Mouse (Mus musculus) kidney, embryonic 14.5 days (tissue): ENCODE measurements around the gene Defb3. TPM values are rescaled to one million over a fixed set of nuclear protein-coding genes. Genes with fewer than 3 reads are reported as not detected.
"Not testable (repeated sequence)": the region's sequence is repeated elsewhere in the genome, so short reads cannot be mapped to it uniquely, and the experiment has no call there.

ENCODE experiments used
- ATAC-seq: fragments of 200-750 bp; cut with Nextera tagmentation; 2 replicates; pipeline ENCODE4 v1.8.0; 2017; ENCODE audit warnings: moderate number of reproducible peaks, mild to moderate bottlenecking, moderate TSS enrichment, moderate library complexity; ENCODE audit not compliant: low FRiP score, low TSS enrichment
- H3K27ac ChIP-seq: fragments of 300-500 bp; sonication (generic); 2 replicates; pipeline ENCODE4 v1.5.1; 2014; ENCODE audit warnings: low read depth, mild to moderate bottlenecking, low read length, moderate library complexity, mixed read lengths
- H3K27me3 ChIP-seq: fragments of 300-500 bp; sonication (generic); 2 replicates; pipeline ENCODE4 v1.6.1; 2014; ENCODE audit warnings: mild to moderate bottlenecking, low read length; ENCODE audit not compliant: control insufficient read depth, insufficient read depth
- H3K36me3 ChIP-seq: fragments of 300-500 bp; sonication (generic); 2 replicates; pipeline ENCODE4 v1.6.1; 2014; ENCODE audit warnings: low read length, mixed read lengths; ENCODE audit not compliant: control insufficient read depth, insufficient read depth
- H3K4me1 ChIP-seq: fragments of 300-500 bp; sonication (generic); 2 replicates; pipeline ENCODE4 v1.6.1; 2014; ENCODE audit warnings: low read length, mixed read lengths; ENCODE audit not compliant: control insufficient read depth, insufficient read depth
- H3K4me2 ChIP-seq: fragments of 300-500 bp; sonication (generic); replicated peaks from 2 replicates; pipeline ENCODE4 v1.6.1; 2014; ENCODE audit warnings: low read depth, mild to moderate bottlenecking, low read length
- H3K4me3 ChIP-seq: fragments of 300-500 bp; sonication (generic); 2 replicates; pipeline ENCODE4 v1.5.1; 2014; ENCODE audit warnings: mild to moderate bottlenecking, low read length
- H3K9ac ChIP-seq: fragments of 300-500 bp; sonication (generic); 2 replicates; pipeline ENCODE4 v1.6.1; 2014; ENCODE audit warnings: low read depth, mild to moderate bottlenecking, low read length, moderate library complexity
- H3K9me3 ChIP-seq: fragments of 300-500 bp; sonication (generic); 2 replicates; pipeline ENCODE4 v1.6.1; 2016; ENCODE audit warnings: low read length; ENCODE audit not compliant: control insufficient read depth
- WGBS: fragments of 180-500 bp; shearing (Covaris S2); extraction: QIAGEN DNeasy Blood & Tissue Kit; methylation state at CpG from one replicate; pipeline ENCODE4 v1.1.7; 2014; 5-methylcytosine and 5-hydroxymethylcytosine counted together
- polyA plus RNA-seq: library from polyadenylated mRNA; unstranded; fragments of >200 nt; fragmentation: Nextera tagmentation; extraction: Ambion mirVana; gene quantifications from 2 replicates; pipeline ENCODE4 v1.2.1, GENCODE M21; 2014

The Defb3 gene
- polyA plus RNA-seq, result not detected in 2 replicates

GRCm38 (mm10) chr8:19293060-19293459 lies at the start of gene Defb3:
Defb3 (plus strand) TSS chr8:19293360.
- ATAC-seq, H3K4me3 ChIP-seq, H3K4me1 ChIP-seq, H3K27ac ChIP-seq, H3K9me3 ChIP-seq, H3K27me3 ChIP-seq, H3K36me3 ChIP-seq, H3K4me2 ChIP-seq, H3K9ac ChIP-seq: not testable (repeated sequence)
- 53% methylated on average over 2 of the region's 2 CpGs for WGBS

GRCm38 (mm10) chr8:19247280-19247679 lies 45.9 kb upstream of the Defb3 start, which contains the start of gene Defb5:
Defb5 (plus strand) TSS chr8:19247580.
- no peak within 1 kb of the TSS for H3K9ac ChIP-seq
- no peaks in the 10 kb centered on the region for H3K9me3 ChIP-seq
- no peaks in the 10 kb centered on the region for H3K27me3 ChIP-seq
- WGBS, result 97% methylated on average over 5 of the region's 5 CpGs
- ATAC-seq, result no peak
- H3K4me3 ChIP-seq, result no peak within 1 kb of the TSS
- no peak within 1 kb of the TSS for H3K4me2 ChIP-seq
- H3K4me1 ChIP-seq, result no peaks in the 10 kb centered on the region
- H3K27ac ChIP-seq, result no peak within 1 kb of the TSS
- no peaks in the 10 kb centered on the region for H3K36me3 ChIP-seq

- Histone ChIP-seq H3K27me3 (no peaks in the 10 kb centered on the region), H3K9me3 (no peaks in the 10 kb centered on the region), H3K4me1 (no peaks in the 10 kb centered on the region), H3K4me2 (no peak overlapping the region), H3K36me3 (no peaks in the 10 kb centered on the region), H3K9ac (no peak overlapping the region), H3K4me3 (no peak overlapping the region), H3K27ac (no peak overlapping the region)
- ATAC-seq, result no peak
Observed at GRCm38 (mm10) chr8:19258136-19258535, 35.0 kb upstream of the Defb3 start.

- H3K9me3 ChIP-seq, result no peaks in the 10 kb centered on the region
- no peaks in the 10 kb centered on the region for H3K36me3 ChIP-seq
- H3K27ac ChIP-seq, result no peak overlapping the region
- peak; percentile 81; the same call in 1 of the 2 replicates for ATAC-seq
- no peak overlapping the region for H3K4me3 ChIP-seq
- no peaks in the 10 kb centered on the region for H3K27me3 ChIP-seq
- H3K4me2 ChIP-seq, result no peak overlapping the region
- H3K4me1 ChIP-seq, result no peaks in the 10 kb centered on the region
- WGBS, result 29% methylated on average over 3 of the region's 3 CpGs
- no peak overlapping the region for H3K9ac ChIP-seq
Observed at GRCm38 (mm10) chr8:19259667-19260066, 33.5 kb upstream of the Defb3 start.

- H3K4me3 ChIP-seq, result not testable (repeated sequence)
Observed at GRCm38 (mm10) chr8:19298361-19298760, 5.2 kb downstream of the Defb3 start.

GRCm38 (mm10) chr8:19331836-19332235 lies 38.7 kb downstream of the Defb3 start:
- no peak overlapping the region for H3K4me2 ChIP-seq
- no peak for ATAC-seq
- no peak overlapping the region for H3K9ac ChIP-seq
- H3K4me3 ChIP-seq, result no peak overlapping the region
- H3K4me1 ChIP-seq, result no peaks in the 10 kb centered on the region
- WGBS, result 7% methylated on average over 3 of the region's 3 CpGs
- no peaks in the 10 kb centered on the region for H3K9me3 ChIP-seq
- no peaks in the 10 kb centered on the region for H3K36me3 ChIP-seq
- no peaks in the 10 kb centered on the region for H3K27me3 ChIP-seq
- H3K27ac ChIP-seq, result no peak overlapping the region

More at GRCm38 (mm10) chr8:19298361-19298760, 5.2 kb downstream of the Defb3 start:
- H3K9ac ChIP-seq, H3K9me3 ChIP-seq, H3K27me3 ChIP-seq, H3K27ac ChIP-seq, H3K4me1 ChIP-seq, H3K36me3 ChIP-seq, H3K4me2 ChIP-seq, ATAC-seq: not testable (repeated sequence)
- 69% methylated on average over 3 of the region's 3 CpGs for WGBS

Other genes with a start within 250 kb of the Defb3 start
- not detected in 2 replicates for gene Defb39, start 228.6 kb upstream of the Defb3 start, polyA plus RNA-seq
- 0.26 and 0.43 TPM in 2 replicates for gene Defb12, start 178.5 kb upstream of the Defb3 start, polyA plus RNA-seq
- not detected in 2 replicates for gene Defb34, start 169.6 kb upstream of the Defb3 start, polyA plus RNA-seq
- gene Gm45826, start 152.6 kb upstream of the Defb3 start, polyA plus RNA-seq, result not detected in 2 replicates
- not detected in 2 replicates for gene Defb14, start 99.0 kb upstream of the Defb3 start, polyA plus RNA-seq
- gene Defb4, start 94.7 kb upstream of the Defb3 start, polyA plus RNA-seq, result not detected in 2 replicates
- not detected in 2 replicates for gene Defb6, start 67.9 kb upstream of the Defb3 start, polyA plus RNA-seq
- not detected in 2 replicates for gene Defb46, start 53.4 kb upstream of the Defb3 start, polyA plus RNA-seq
- gene Defb5, start 45.8 kb upstream of the Defb3 start, polyA plus RNA-seq, result not detected in 2 replicates
- not detected in 2 replicates for gene Defb8, start 154.2 kb downstream of the Defb3 start, polyA plus RNA-seq
- gene Defb7, start 201.7 kb downstream of the Defb3 start, polyA plus RNA-seq, result not detected in 2 replicates